Mouse (Mus musculus) CH12.LX (cell line): ENCODE results near the gene Entpd2. TPM values are rescaled to one million over a fixed set of nuclear protein-coding genes. Genes with fewer than 3 reads are reported as not detected.

Experiments used
- DNase-seq: peaks from one replicate; pipeline ENCODE4 v3.0.0-alpha.2; 2013; ENCODE audit errors: extremely low read depth
- H3K27ac ChIP-seq: 2 replicates; pipeline ENCODE4 v1.5.1; 2012; ENCODE audit warnings: low read depth, mild to moderate bottlenecking, control low read depth, moderate library complexity; ENCODE audit not compliant: insufficient read depth
- H3K27me3 ChIP-seq: replicated peaks from 2 replicates; pipeline ENCODE3; 2012; ENCODE audit warnings: inconsistent platforms
- H3K36me3 ChIP-seq, 2 experiments: replicated peaks in 1 of 2; 2 replicates each; pipeline versions ENCODE3 to v1.6.1; 2012; ENCODE audit warnings: inconsistent platforms in 1 of 2, low read length in 1 of 2, mild to moderate bottlenecking in 1 of 2, mixed read lengths in 1 of 2, moderate library complexity in 1 of 2; ENCODE audit not compliant: control insufficient read depth in 1 of 2, insufficient read depth in 1 of 2
- H3K4me1 ChIP-seq, 2 experiments: 2 replicates each; pipeline ENCODE4 v1.6.1; 2012; ENCODE audit warnings: inconsistent platforms in 1 of 2, moderate library complexity in 1 of 2; ENCODE audit not compliant: insufficient read depth in 2 of 2, control insufficient read depth in 1 of 2
- H3K4me2 ChIP-seq: 2 replicates; pipeline ENCODE4 v1.6.1; 2012; ENCODE audit warnings: low read depth, mild to moderate bottlenecking, control low read depth; ENCODE audit not compliant: poor library complexity, insufficient read depth, severe bottlenecking
- H3K4me3 ChIP-seq, 3 experiments: fragments of 150-350 bp in 1 of 3; sonication (generic) in 1 of 3; replicated peaks in 1 of 3; 2 replicates each; pipeline versions ENCODE3 to v1.5.1; 2011 to 2012; ENCODE audit warnings: low read depth in 2 of 3, low read length in 2 of 3, mild to moderate bottlenecking in 2 of 3, moderate library complexity in 2 of 3, control low read depth in 1 of 3, improper control_type of control experiment in 1 of 3, inconsistent platforms in 1 of 3, mixed read lengths in 1 of 3; ENCODE audit not compliant: poor library complexity in 1 of 3
- H3K79me2 ChIP-seq: replicated peaks from 2 replicates; pipeline ENCODE4 v1.6.1; 2012; ENCODE audit warnings: mild to moderate bottlenecking, moderate library complexity; ENCODE audit not compliant: control insufficient read depth, poor library complexity, insufficient read depth, severe bottlenecking; ENCODE audit errors: extremely low read depth
- H3K9ac ChIP-seq: 2 replicates; pipeline ENCODE4 v1.6.1; 2012; ENCODE audit warnings: low read depth, mild to moderate bottlenecking, control low read depth, moderate library complexity; ENCODE audit not compliant: insufficient read depth
- H3K9me3 ChIP-seq: replicated peaks from 2 replicates; pipeline ENCODE3; 2012; ENCODE audit warnings: low read length, inconsistent platforms, mixed read lengths
- BHLHE40 ChIP-seq: IDR thresholded peaks from 2 replicates; pipeline ENCODE4 v1.6.1; 2011; ENCODE audit warnings: mild to moderate bottlenecking, low read depth, low read length, improper control_type of control experiment
- E2F4 ChIP-seq: IDR thresholded peaks from 2 replicates; pipeline ENCODE4 v1.6.1; 2011; ENCODE audit warnings: low read depth, low read length, improper control_type of control experiment; ENCODE audit not compliant: insufficient replicate concordance
- JUN ChIP-seq: IDR thresholded peaks from 2 replicates; pipeline ENCODE4 v1.6.1; 2011; ENCODE audit warnings: low read depth, mild to moderate bottlenecking, low read length, improper control_type of control experiment, moderate library complexity; ENCODE audit not compliant: insufficient read depth
- KAT2A ChIP-seq: IDR thresholded peaks from 2 replicates; pipeline ENCODE4 v1.6.1; 2012; ENCODE audit warnings: low read length, improper control_type of control experiment, inconsistent platforms; ENCODE audit not compliant: insufficient replicate concordance
- MXI1 ChIP-seq: IDR thresholded peaks from 2 replicates; pipeline ENCODE4 v1.6.1; 2011; ENCODE audit warnings: mild to moderate bottlenecking, low read depth, low read length, improper control_type of control experiment
- RAD21 ChIP-seq: IDR thresholded peaks from 2 replicates; pipeline ENCODE4 v1.6.1; 2011; ENCODE audit warnings: low read depth, mild to moderate bottlenecking, low read length, improper control_type of control experiment, moderate library complexity
- RCOR1 ChIP-seq: conservative IDR thresholded peaks from 2 replicates; pipeline ENCODE4 v1.6.1; 2012; ENCODE audit warnings: low read depth, mild to moderate bottlenecking, inconsistent platforms, low read length, improper control_type of control experiment
- SMC3 ChIP-seq: IDR thresholded peaks from 2 replicates; pipeline ENCODE4 v1.6.1; 2011; ENCODE audit warnings: low read depth, low read length, improper control_type of control experiment
- ZNF384 ChIP-seq: IDR thresholded peaks from 2 replicates; pipeline ENCODE4 v1.6.1; 2012; ENCODE audit warnings: low read depth, low read length, improper control_type of control experiment, inconsistent platforms
- dilution Hi-C: fragments of 300-500 bp; cut with MboI; formaldehyde crosslinking; loops from 2 replicates; pipeline ENCODE4 v1.14.3; 2020; ENCODE audit warnings: low sequenced_read_pairs; ENCODE audit not compliant: extremely low pct_unique_long_range_greater_than_20kb, extremely low pct_ligation_motif_present
- in situ Hi-C: fragments of 300-500 bp; cut with MboI; formaldehyde crosslinking; loops from 3 replicates; pipeline ENCODE4 v1.14.3; 2019; ENCODE audit warnings: low sequenced_read_pairs, low pct_ligation_motif_present, low pct_unique_long_range_greater_than_20kb, mixed read lengths
- polyA plus RNA-seq: library from polyadenylated mRNA; unstranded; fragments of >175 nt; gene quantifications from 2 replicates; pipeline ENCODE4 v1.2.1, GENCODE M21; 2012; ENCODE audit warnings: low read depth; ENCODE audit not compliant: insufficient read length
- total RNA-seq, 2 experiments: library from RNA; depleted of rRNA; stranded (reverse); fragments of 300-350 nt in 1 of 2; fragments of >200 nt in 1 of 2; gene quantifications; 2 replicates each; pipeline ENCODE4 v1.2.3; 2012 to 2014

Entpd2 gene
- total and polyA plus RNA-seq, 3 experiments: not detected

DNA sequence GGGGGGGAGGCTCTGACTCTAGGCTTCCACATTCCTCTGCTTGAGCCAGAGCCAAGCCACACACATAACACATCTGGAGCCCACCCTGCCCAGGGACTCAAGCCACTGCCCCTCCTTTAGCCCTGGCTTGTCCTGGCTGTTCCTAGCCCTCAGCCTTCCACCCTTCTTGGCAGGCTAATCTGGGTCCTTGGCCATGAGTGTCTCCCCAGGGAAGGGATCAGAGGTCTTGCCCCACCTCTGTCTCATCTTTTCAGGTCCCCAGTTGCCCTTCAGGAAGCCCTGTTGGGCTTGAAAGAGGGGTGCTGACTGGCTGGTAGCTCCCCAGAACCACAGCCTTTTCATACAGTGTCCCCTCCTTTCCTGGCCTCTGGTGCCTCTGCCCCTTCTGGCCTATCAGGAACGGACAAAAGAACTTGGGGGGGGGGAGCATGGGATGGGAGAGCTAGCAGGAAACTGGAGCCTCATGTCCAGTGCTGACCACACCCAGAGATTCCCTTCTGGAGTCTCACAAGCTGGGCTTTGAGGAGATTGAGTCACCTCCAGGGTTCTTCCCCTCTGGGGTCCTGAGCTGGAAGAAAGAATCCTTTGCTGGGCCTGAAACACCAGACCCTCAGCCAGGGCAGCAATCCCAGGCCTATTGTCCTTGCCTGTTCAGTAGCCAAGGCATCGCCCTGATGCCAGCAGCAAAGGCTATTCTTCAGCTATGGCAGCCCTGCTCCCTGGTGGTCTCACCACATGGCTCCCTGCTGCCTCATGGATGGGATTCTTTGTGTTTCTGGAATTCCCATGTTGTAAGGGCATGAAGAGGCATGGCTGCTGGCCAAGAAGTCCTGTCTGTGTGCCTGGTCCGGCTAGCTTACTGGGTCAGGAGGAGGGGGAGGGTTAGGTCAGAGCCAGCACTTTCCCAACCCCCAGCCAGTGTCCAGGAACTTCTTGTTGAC is 1.1 kb upstream of the Entpd2 start:
- H3K4me2 ChIP-seq: no peak overlapping the region
- dilution Hi-C loops (no loop called here), in situ Hi-C loops (no loop called here)
- H3K9ac ChIP-seq: no peak overlapping the region
- no peak for DNase-seq
- TF ChIP-seq SMC3: no peak
- no peak for TF ChIP-seq BHLHE40
- H3K27me3 ChIP-seq: peaks cover 71% of the 10 kb centered on the region
- no peaks in the 10 kb centered on the region for H3K36me3 ChIP-seq
- H3K79me2 ChIP-seq: no peaks in the 10 kb centered on the region
- no peaks in the 10 kb centered on the region for H3K9me3 ChIP-seq
- H3K4me3 ChIP-seq: no peak overlapping the region
- no peak overlapping the region for H3K27ac ChIP-seq
- peaks cover 0 to 8% of the 10 kb centered on the region in 2 experiments; a peak in 2 of 4 replicates for H3K4me1 ChIP-seq

DNA sequence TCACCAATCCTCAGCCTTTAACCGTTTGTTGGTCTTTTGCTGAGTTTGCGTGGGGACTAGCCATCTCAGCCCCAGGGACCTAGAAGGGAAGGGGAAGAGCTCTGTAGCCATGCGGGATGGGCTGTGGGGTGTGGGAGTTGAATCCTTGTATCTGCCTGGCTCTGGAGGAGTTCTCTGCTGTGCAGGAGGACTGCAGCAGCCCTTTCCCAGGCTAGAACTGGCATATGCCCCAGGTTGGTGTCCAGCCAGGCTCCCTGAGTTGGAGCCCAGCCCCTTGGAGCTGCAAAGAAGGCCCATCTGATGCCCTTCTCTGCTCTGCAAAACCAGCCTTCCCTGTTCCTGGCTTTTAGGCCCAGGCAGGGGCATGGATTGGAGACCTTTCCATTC is 916 bp downstream of the Entpd2 start:
- H3K79me2 ChIP-seq: no peaks in the 10 kb centered on the region
- H3K36me3 ChIP-seq: no peaks in the 10 kb centered on the region
- dilution Hi-C loops: no loop called here
- no peaks in the 10 kb centered on the region for H3K9me3 ChIP-seq
- no peak overlapping the region for H3K9ac ChIP-seq
- no peaks in the 10 kb centered on the region for H3K4me1 ChIP-seq
- TF ChIP-seq ZNF384 (no peak), JUN (no peak), SMC3 (no peak), MXI1 (no peak), RAD21 (no peak)
- no peak for DNase-seq
- no peak overlapping the region for H3K4me3 ChIP-seq
- in situ Hi-C loops: no loop called here
- H3K4me2 ChIP-seq: no peak overlapping the region
- H3K27me3 ChIP-seq: peaks cover 90% of the 10 kb centered on the region
- no peak overlapping the region for H3K27ac ChIP-seq

DNA sequence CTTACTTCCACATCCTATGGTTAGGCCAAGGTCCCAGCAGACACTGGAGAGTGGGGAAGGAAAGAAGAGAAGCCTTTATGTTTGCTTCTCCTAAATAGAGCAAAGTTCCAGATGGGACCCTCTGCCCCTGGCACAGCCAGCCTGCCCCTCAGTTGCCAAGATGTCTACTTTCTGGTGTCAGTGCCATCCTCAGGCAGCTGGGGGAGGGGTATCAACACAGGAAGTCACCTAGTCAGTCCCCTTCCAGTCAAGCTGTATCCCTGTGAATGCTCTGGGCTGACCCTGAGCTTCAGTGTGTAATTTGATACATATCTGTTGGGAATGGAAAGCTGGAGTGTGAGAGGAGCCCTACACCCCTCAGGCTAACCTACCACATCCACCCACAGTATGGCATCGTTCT is 1.3 kb downstream of the Entpd2 start:
- H3K27ac ChIP-seq: no peak overlapping the region
- in situ Hi-C loops: no loop called here
- no peaks in the 10 kb centered on the region for H3K79me2 ChIP-seq
- DNase-seq: no peak
- H3K4me1 ChIP-seq: no peaks in the 10 kb centered on the region
- H3K9me3 ChIP-seq: no peaks in the 10 kb centered on the region
- H3K27me3 ChIP-seq: peaks cover 90% of the 10 kb centered on the region
- no peaks in the 10 kb centered on the region for H3K36me3 ChIP-seq
- no peak for TF ChIP-seq ZNF384
- no peak for TF ChIP-seq KAT2A
- TF ChIP-seq JUN: no peak
- no peak for TF ChIP-seq RCOR1
- TF ChIP-seq E2F4: no peak
- H3K4me2 ChIP-seq: no peak overlapping the region
- dilution Hi-C loops: no loop called here
- H3K9ac ChIP-seq: no peak overlapping the region
- H3K4me3 ChIP-seq: no peak overlapping the region
